Mouse (Mus musculus) forebrain, embryonic 10.5 days (tissue): ENCODE data around the gene Atp2b1. TPM values are rescaled to one million over a fixed set of nuclear protein-coding genes. Genes with fewer than 3 reads are reported as not detected.

Experiments
- DNase-seq: peaks from one replicate; pipeline ENCODE4 v3.0.0-alpha.2; 2017; ENCODE audit warnings: low spot score; ENCODE audit errors: extremely low spot score
- H3K27ac ChIP-seq: fragments of 300-500 bp; sonication (generic); 2 replicates; pipeline ENCODE4 v1.5.1; 2016; ENCODE audit warnings: mild to moderate bottlenecking
- H3K27me3 ChIP-seq: fragments of 300-500 bp; sonication (generic); 2 replicates; pipeline ENCODE4 v1.6.1; 2016; ENCODE audit warnings: mild to moderate bottlenecking; ENCODE audit not compliant: poor library complexity, severe bottlenecking
- H3K36me3 ChIP-seq: fragments of 300-500 bp; sonication (generic); replicated peaks from 2 replicates; pipeline ENCODE4 v1.6.1; 2016; ENCODE audit warnings: mild to moderate bottlenecking, moderate library complexity
- H3K4me1 ChIP-seq: fragments of 300-500 bp; sonication (generic); 2 replicates; pipeline ENCODE4 v1.6.1; 2016
- H3K4me3 ChIP-seq: fragments of 300-500 bp; sonication (generic); 2 replicates; pipeline ENCODE4 v1.5.1; 2016; ENCODE audit warnings: mild to moderate bottlenecking, moderate library complexity
- H3K9me3 ChIP-seq: fragments of 300-500 bp; sonication (generic); 2 replicates; pipeline ENCODE4 v1.6.1; 2016; ENCODE audit warnings: mild to moderate bottlenecking, moderate library complexity
- WGBS: fragments of 180-500 bp; shearing (Covaris S2); methylation state at CpG from one replicate; pipeline ENCODE4 v1.1.7; 2016; 5-methylcytosine and 5-hydroxymethylcytosine counted together
- polyA plus RNA-seq: library from polyadenylated mRNA; unstranded; fragments of >200 nt; fragmentation: Nextera tagmentation; extraction: Ambion mirVana; gene quantifications from 2 replicates; pipeline ENCODE4 v1.2.1, GENCODE M21; 2016

Atp2b1 gene
- polyA plus RNA-seq, 1 experiment from 2014 or later: 89.8 TPM

DNA sequence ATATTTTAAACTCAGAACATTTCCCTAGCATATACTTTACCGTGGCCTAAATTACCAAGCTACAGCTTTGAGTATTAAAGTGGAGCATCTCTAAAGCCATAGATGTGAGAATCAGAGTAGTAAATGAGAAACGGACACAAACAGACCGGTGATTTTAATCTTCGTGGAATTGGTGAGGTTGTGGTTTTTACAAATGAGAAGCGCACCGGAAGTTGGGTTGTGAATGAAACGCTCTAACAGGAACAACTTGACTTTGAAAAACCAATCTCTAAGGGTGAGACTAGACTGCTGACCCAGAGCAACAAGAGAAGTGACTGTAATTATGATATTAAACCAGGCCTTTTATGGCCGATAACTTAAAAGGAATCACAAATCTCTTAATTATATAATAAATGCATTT lies 16.7 kb upstream of the Atp2b1 start:
- DNase-seq: no peak
- Histone ChIP-seq H3K27me3 (no peaks in the 10 kb centered on the region), H3K4me1 (no peaks in the 10 kb centered on the region), H3K9me3 (no peaks in the 10 kb centered on the region), H3K4me3 (no peak overlapping the region), H3K36me3 (no peaks in the 10 kb centered on the region), H3K27ac (no peak overlapping the region)
- WGBS: 93% methylated on average over 8 of the region's 8 CpGs

DNA sequence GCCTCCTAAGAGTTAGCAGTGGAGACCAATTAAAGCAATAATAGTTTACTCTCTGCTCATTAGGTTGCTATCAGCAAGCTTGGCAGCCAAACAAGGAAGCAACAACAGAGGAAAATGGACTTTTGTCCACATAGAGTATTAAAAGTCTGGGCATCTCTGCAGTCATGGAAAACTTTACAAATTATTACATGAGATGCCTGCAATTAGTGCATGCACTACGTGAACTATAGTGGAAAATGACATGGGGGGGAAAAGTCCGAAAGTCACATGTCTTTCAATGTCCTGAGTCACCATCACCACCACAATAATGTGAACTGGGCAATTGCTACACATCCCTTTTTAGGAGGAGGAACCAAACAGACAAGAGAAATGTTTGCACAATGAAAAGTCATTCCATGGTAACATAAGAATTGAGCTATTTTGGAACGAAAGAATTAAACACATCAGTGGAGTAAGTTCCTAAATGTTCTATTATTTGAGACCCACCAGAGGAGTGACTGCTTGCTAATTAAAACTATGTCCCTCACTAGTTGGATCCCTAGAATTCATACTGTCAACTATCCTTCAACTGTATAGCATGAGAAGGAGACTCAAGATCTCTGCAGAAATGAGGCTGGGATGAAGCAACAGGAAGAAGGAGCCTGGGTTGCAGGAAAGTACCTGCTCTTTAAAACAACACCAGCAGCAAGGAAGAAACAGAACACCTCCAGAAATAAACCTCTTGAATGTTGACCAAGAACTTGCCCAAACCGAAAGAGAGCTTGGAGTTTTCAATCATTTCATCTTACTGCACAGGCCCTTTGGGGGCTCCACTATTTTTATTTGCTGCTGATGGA lies 16.1 kb upstream of the Atp2b1 start:
- DNase-seq: no peak
- WGBS: 85% methylated on average over 4 of the region's 4 CpGs
- no peaks in the 10 kb centered on the region for H3K4me1 ChIP-seq
- H3K4me3 ChIP-seq: no peak overlapping the region
- H3K9me3 ChIP-seq: no peaks in the 10 kb centered on the region
- no peak overlapping the region for H3K27ac ChIP-seq
- no peaks in the 10 kb centered on the region for H3K27me3 ChIP-seq
- no peaks in the 10 kb centered on the region for H3K36me3 ChIP-seq

DNA sequence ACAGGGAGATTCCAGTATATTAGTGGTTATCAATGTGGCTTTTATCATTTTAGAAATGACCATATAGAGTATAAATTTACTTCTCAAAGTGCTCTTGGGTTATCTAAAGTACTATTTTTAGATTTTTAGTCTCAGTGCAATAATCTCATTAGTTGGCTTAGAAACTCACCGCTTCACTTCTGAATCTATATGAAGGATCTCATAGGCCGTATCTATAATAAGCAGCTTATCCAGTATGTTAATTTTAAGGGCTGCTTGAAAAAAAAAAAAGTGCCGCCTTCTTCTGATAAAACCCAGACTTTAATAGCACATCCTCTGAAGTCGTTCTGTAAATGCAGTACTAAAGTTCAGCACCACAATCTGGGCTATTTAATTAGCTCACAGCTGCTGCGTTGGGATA lies 12.7 kb upstream of the Atp2b1 start:
- H3K27ac ChIP-seq: no peak overlapping the region
- no peak for DNase-seq
- no peaks in the 10 kb centered on the region for H3K4me1 ChIP-seq
- H3K9me3 ChIP-seq: no peaks in the 10 kb centered on the region
- 87% methylated on average over 5 of the region's 5 CpGs for WGBS
- no peaks in the 10 kb centered on the region for H3K36me3 ChIP-seq
- no peaks in the 10 kb centered on the region for H3K27me3 ChIP-seq
- H3K4me3 ChIP-seq: no peak overlapping the region

DNA sequence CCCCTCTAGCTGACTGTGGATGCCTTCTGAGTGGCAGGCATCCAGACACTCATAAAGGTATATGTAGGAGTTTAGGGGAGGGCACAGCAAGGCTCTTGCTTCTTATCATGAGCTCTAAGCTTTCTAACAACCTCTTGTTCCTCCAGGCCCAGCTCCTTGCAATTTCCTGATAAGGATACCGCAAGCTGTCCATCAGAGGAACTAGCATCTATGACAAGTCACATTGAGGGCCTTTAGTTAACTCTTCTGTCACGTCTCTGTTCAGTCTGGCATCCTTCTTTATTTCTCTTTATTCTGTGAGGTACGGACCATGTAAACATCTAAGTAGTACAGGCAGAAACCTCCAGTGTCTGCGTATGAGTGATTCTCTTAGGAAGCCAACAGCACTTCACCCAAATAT lies 8.2 kb upstream of the Atp2b1 start:
- 88% methylated on average over 4 of the region's 4 CpGs for WGBS
- H3K27me3 ChIP-seq: no peaks in the 10 kb centered on the region
- no peaks in the 10 kb centered on the region for H3K4me1 ChIP-seq
- H3K4me3 ChIP-seq: no peak overlapping the region
- no peak for DNase-seq
- no peak overlapping the region for H3K27ac ChIP-seq
- H3K9me3 ChIP-seq: no peaks in the 10 kb centered on the region
- no peaks in the 10 kb centered on the region for H3K36me3 ChIP-seq

DNA sequence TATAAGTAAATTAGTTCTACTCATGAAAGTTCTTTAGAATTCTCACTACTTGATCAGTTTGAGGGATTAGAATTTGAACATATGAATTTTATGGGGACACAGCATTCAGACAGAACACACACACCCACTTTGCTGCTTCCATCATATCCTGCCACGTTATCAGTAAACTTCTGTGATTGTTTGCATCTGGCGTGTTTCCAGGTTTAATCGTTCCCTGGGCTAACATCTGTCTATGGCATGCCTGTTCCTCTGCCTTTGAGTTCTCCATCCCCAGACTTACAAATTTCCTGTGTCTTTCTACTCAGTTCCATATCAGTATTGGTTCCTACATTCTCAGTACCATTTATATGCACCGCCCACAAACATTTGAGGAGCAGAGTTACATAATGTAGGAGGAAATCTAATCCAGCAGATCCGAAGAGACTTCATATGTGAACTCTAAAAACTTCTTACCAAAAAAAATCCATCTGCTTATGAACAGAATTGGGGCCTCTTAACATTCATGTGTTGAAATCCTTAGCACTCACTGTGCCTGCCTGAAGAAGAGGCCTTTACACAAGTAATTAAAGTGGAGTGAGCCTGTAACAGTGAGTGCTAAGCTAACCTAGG lies 7.2 kb upstream of the Atp2b1 start:
- WGBS: 92% methylated on average over 5 of the region's 5 CpGs
- 0 out of 2 replicates have a peak, but pooled peaks cover under 1% of the 10 kb centered on the region for H3K27me3 ChIP-seq
- no peaks in the 10 kb centered on the region for H3K4me1 ChIP-seq
- no peak overlapping the region for H3K4me3 ChIP-seq
- DNase-seq: no peak
- H3K36me3 ChIP-seq: no peaks in the 10 kb centered on the region
- no peak overlapping the region for H3K27ac ChIP-seq
- H3K9me3 ChIP-seq: no peaks in the 10 kb centered on the region

DNA sequence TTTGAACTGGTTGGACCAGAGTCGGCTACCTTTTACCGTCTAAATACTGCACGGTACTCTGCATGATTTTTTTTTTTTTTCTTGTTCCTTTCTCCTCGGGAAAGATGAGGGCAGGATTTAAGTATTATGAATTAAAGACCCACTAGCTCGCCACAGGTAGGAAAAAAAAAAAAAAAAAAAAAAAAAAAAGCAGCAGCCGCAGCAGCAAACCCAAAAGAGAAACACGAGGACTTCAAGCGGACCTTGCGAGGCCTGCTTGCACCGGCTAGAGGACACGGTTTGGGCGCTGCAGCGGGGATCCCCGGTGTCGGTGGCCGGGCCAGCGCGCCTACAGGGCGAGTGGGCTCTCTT lies 621 bp upstream of the Atp2b1 start:
- under 1% methylated on average over 19 of the region's 19 CpGs for WGBS

DNA sequence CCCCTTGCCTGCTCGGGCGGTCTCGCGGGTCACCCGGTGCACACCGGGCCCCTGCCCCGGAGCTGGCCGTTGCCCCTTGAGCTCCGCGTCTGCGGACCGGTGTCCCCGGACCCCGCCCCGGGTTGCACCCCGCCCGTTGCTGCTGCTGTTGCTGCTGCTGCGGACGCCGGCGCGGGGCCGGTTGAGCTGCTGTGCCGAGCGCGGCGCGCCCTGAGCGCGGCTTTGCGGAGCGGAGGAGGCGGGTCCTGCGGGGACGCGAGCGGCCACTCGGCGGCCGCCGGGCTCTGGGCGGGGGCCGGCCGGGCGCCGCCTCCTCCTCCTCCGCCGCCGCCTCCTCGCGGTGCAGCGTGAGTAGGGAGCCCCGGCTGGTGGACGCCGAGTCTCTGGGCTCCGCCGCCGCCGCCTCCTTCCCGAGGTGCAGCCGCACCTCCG lies 620 bp downstream of the Atp2b1 start:
- peaks cover 23% of the 10 kb centered on the region for H3K4me1 ChIP-seq
- peak overlapping the region; percentile 97 for H3K4me3 ChIP-seq
- DNase-seq: peak; percentile 73
- H3K27me3 ChIP-seq: peaks cover 6% of the 10 kb centered on the region; the same call in 1 of the 2 replicates
- H3K27ac ChIP-seq: peak overlapping the region; percentile 97
- WGBS: under 1% methylated on average over 62 of the region's 62 CpGs
- no peaks in the 10 kb centered on the region for H3K9me3 ChIP-seq
- no peaks in the 10 kb centered on the region for H3K36me3 ChIP-seq

More for the DNA sequence above, 621 bp upstream of the Atp2b1 start:
- H3K4me3 ChIP-seq: peak overlapping the region; percentile 97
- H3K27ac ChIP-seq: peak overlapping the region; percentile 97
- peaks cover 23% of the 10 kb centered on the region for H3K4me1 ChIP-seq
- no peaks in the 10 kb centered on the region for H3K9me3 ChIP-seq
- H3K36me3 ChIP-seq: no peaks in the 10 kb centered on the region
- DNase-seq: no peak
- peaks cover 6% of the 10 kb centered on the region; the same call in 1 of the 2 replicates for H3K27me3 ChIP-seq

DNA sequence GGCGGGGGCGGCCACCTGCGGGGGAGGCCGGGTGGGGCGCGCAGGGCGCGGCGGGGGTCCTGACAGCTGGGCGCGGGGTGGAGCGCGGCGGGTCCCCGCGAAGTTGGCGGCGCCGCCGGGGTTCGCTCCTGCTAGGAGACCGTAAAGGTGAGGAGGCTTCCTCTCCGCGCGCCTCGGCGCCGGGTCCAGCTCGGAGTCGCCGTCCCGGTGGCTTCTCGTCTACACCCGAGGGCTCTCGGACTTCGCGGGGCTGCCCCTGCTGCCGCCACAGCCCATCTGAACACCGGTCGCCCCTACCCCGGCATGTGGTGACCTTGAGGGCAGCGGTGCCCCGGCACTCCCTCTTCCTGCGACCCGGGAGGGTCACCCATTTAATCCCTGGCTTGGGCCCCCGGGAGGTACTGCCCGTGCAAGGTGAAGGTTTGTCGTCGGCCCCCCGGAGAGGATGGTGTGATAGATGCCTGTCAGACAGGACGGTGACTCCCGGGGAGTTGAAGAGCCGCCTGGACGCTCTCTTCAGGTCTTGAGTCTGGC lies 1.3 kb downstream of the Atp2b1 start:
- Histone ChIP-seq H3K4me3 (peak overlapping the region; percentile 97), H3K9me3 (no peaks in the 10 kb centered on the region), H3K27me3 (peaks cover 6% of the 10 kb centered on the region; the same call in 1 of the 2 replicates), H3K27ac (peak overlapping the region; percentile 97), H3K4me1 (peaks cover 23% of the 10 kb centered on the region), H3K36me3 (no peaks in the 10 kb centered on the region)
- WGBS: 1% methylated on average over 48 of the region's 54 CpGs
- DNase-seq: peak; percentile 52

DNA sequence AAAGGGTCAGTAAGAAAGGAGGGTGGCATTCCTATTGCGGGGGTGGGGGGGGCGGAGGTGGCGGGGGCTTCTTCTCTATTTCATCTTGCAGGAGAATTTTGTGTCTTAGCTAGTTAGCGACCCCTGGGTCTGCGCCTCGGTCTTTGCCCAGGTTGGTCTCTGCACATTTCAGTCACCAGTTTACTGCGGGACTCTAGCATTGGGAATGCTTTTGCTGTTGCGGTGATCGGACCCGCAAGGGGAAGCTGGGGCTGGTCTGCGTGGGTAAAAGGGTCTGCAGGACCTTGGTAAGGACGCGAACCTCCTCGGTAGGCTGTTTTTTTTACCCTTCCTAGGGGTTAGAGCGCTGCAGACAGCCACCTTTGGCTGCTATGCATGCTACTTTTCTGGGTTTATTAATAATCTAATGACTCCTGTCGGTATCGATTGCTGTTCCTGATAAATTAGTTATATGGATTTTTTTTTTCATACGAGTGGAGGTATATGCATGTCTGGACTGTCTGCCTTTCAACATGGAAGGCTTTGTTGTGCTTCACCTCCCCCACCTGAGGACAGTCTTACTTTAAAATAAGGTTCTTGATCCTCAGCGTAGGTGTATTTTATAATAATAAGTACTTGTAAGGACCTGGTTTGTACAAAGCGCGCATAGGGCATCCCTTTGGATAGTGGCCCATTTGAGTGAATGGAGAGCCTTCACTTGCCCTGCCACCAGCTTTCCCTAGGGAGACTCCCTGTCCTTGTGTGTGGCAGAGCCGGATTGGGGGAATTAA lies 2.0 kb downstream of the Atp2b1 start:
- Histone ChIP-seq H3K4me1 (peaks cover 23% of the 10 kb centered on the region), H3K9me3 (no peaks in the 10 kb centered on the region), H3K36me3 (no peaks in the 10 kb centered on the region), H3K27me3 (peaks cover 6% of the 10 kb centered on the region; the same call in 1 of the 2 replicates), H3K27ac (peak overlapping the region; percentile 97), H3K4me3 (peak overlapping the region; percentile 97)
- 10% methylated on average over 22 of the region's 22 CpGs for WGBS
- DNase-seq: peak; percentile 20

DNA sequence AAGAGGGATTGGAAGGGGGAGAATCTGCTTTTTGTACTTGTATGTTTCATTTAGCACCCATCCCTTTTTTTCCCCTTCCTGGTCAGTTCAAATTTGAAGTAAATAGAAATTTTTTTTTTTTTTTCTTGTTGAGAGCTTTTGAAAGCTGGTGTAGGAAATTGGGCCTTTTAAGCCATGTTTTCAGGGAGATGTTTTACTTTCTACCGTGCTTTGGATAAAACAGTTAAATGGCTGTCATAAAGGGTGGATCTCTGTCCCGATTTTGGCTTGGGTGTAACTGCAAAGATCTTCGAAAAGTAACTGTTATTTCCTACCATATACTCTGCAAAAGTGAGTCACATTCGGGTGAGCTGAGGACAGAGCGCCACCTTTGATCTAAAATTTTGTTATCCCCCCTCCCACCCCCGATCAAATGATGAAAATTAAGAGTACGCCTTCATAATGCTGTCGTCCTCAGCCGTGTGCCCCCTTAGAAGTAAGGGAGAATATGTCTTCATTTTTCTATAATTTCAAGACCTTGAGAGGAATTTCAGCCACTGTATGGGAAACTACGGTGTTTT lies 2.7 kb downstream of the Atp2b1 start:
- no peaks in the 10 kb centered on the region for H3K36me3 ChIP-seq
- H3K27ac ChIP-seq: no peak overlapping the region
- peaks cover 23% of the 10 kb centered on the region for H3K4me1 ChIP-seq
- no peaks in the 10 kb centered on the region for H3K9me3 ChIP-seq
- WGBS: 82% methylated on average over 10 of the region's 10 CpGs
- peak overlapping the region; percentile 97 for H3K4me3 ChIP-seq
- no peak for DNase-seq
- peaks cover 6% of the 10 kb centered on the region; the same call in 1 of the 2 replicates for H3K27me3 ChIP-seq

DNA sequence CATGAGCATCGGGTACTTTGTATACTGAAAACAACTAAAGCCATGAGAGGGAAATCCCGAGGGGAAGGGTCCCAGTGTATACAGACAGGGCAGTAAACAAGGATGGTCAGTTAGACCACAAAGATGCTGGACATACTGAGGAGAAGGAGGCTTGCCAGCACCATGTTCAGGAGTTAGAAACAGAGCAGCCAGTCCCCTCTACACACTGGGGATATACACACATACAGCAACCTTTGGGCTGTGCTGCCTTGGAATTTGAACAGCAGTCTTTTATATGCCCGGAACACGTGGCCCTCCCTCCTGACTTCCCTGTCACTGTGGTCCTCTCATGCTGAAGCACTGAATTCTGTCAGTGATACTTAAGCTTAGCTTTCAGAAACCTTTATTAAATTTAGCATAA lies 10.9 kb downstream of the Atp2b1 start:
- H3K9me3 ChIP-seq: no peaks in the 10 kb centered on the region
- 92% methylated on average over 4 of the region's 4 CpGs for WGBS

DNA sequence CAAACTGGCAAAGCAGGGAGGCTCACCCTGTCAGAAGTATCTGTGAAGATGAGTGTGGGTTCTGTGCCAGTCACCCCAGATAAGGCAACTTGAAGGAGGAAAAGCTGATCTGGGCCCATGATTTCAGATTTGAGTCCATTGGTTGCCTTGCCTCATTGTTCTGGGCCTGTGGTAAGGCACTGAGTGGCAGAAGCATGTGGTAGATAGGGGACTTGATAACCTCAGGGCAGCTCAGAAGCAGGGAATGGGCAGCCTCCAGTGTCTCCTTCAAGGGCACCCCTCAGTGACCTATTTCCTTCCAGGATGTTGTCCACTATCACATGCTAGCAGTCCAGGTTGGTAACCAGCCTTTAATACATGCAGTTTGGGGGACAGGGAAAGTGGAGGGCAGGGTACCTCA lies 12.8 kb downstream of the Atp2b1 start:
- no peak overlapping the region for H3K27ac ChIP-seq
- DNase-seq: no peak
- H3K36me3 ChIP-seq: peaks cover 5% of the 10 kb centered on the region; the same call in 1 of the 2 replicates
- H3K27me3 ChIP-seq: no peaks in the 10 kb centered on the region
- peaks cover 7% of the 10 kb centered on the region for H3K4me1 ChIP-seq
- no peak overlapping the region for H3K4me3 ChIP-seq
- H3K9me3 ChIP-seq: no peaks in the 10 kb centered on the region

More for the DNA sequence above, 10.9 kb downstream of the Atp2b1 start:
- Histone ChIP-seq H3K36me3 (peaks cover 5% of the 10 kb centered on the region; the same call in 1 of the 2 replicates), H3K4me3 (no peak overlapping the region), H3K4me1 (peaks cover 2% of the 10 kb centered on the region), H3K27ac (no peak overlapping the region), H3K27me3 (no peaks in the 10 kb centered on the region)
- DNase-seq: no peak
